16 mouse cellular contexts compared by ENCODE assay signal in genomic region chr8:122080347-122080746, GRCm38 (mm10).
DNase-seq lines count a peak whose midpoint lies in the region; ATAC-seq and TF ChIP-seq lines count a peak whose summit lies in the region.
"Had no signal": no experiment of that assay in that cellular context is flagged by ENCODE, and none has a peak within 500 bp of the region (broad histone marks: within the 10 kb centered on the region; RNA-seq: fewer than 3 reads in every experiment).

No protein-coding gene starts in this region.

- H3K9me3 ChIP-seq in kidney, embryonic 15.5 days (replicated peaks): no peaks in the 10 kb centered on the region
- no peaks in the 10 kb centered on the region for H3K9me3 ChIP-seq in limb, embryonic 14.5 days (ENCODE audit: control insufficient read depth, low read length)
- H3K9me3 ChIP-seq: forebrain, embryonic 13.5 days; G1E; liver, embryonic 15.5 days had no signal

- H3K4me1 ChIP-seq in kidney, embryonic 15.5 days: peaks cover 32% of the 10 kb centered on the region
- peaks cover 16% of the 10 kb centered on the region for H3K4me1 ChIP-seq in limb, embryonic 14.5 days (ENCODE audit: control insufficient read depth, insufficient read depth, low read length)
- H3K4me1 ChIP-seq: forebrain, embryonic 13.5 days; liver, embryonic 15.5 days had no signal

- WGBS in kidney, embryonic 15.5 days: 39% methylated on average over 5 of the region's 5 CpGs
- 6% methylated on average over 5 of the region's 5 CpGs for WGBS in limb, embryonic 14.5 days

- no peak overlapping the region for H3K4me2 ChIP-seq in kidney, embryonic 15.5 days
- H3K4me2 ChIP-seq in limb, embryonic 14.5 days (replicated peaks; ENCODE audit: low read depth, low read length, severe bottlenecking): no peak overlapping the region
- H3K4me2 ChIP-seq: forebrain, embryonic 13.5 days; liver, embryonic 15.5 days had no signal

- H3K27me3 ChIP-seq in kidney, embryonic 15.5 days: peaks cover 15% of the 10 kb centered on the region
- H3K27me3 ChIP-seq in limb, embryonic 14.5 days (ENCODE audit: control insufficient read depth, insufficient read depth, low read length): 0 out of 2 replicates have a peak, but pooled peaks cover 6% of the 10 kb centered on the region

- H3K27ac ChIP-seq in kidney, embryonic 15.5 days: peak overlapping the region; percentile 76
- peak overlapping the region; percentile 44; the same call in 1 of the 2 replicates for H3K27ac ChIP-seq in limb, embryonic 14.5 days (replicated peaks; ENCODE audit: low read depth, low read length)
- H3K27ac ChIP-seq: forebrain, embryonic 13.5 days; liver, embryonic 15.5 days; macrophage had no signal

- no peak overlapping the region for H3K4me3 ChIP-seq in kidney, embryonic 15.5 days (replicated peaks)
- no peak overlapping the region for H3K4me3 ChIP-seq in limb, embryonic 14.5 days (replicated peaks; ENCODE audit: low read length)
- H3K4me3 ChIP-seq: forebrain, embryonic 13.5 days; liver, embryonic 15.5 days had no signal

- no peaks in the 10 kb centered on the region for H3K36me3 ChIP-seq in kidney, embryonic 15.5 days
- no peaks in the 10 kb centered on the region for H3K36me3 ChIP-seq in limb, embryonic 14.5 days (ENCODE audit: control insufficient read depth, insufficient read depth, low read length)
- H3K36me3 ChIP-seq: G1E; liver, embryonic 15.5 days had no signal

- no peak overlapping the region for H3K9ac ChIP-seq in kidney, embryonic 15.5 days
- H3K9ac ChIP-seq in limb, embryonic 14.5 days (ENCODE audit: low read depth, low read length, severe bottlenecking): no peak overlapping the region
- H3K9ac ChIP-seq: forebrain, embryonic 13.5 days; liver, embryonic 15.5 days had no signal

- DNase-seq in kidney, postnatal 14 days: no peak
- DNase-seq in 3134 (ENCODE audit: extremely low read depth, insufficient read length, low spot score) (peak; percentile 41), MN1 (ENCODE audit: low spot score) (peak; percentile 53)
- DNase-seq in limb, embryonic 14.5 days (ENCODE audit: low spot score): peak; percentile 43
- no peak for DNase-seq in gastrocnemius, adult 18-20 months (ENCODE audit: low spot score)
- DNase-seq: adrenal gland, adult 2 months; cerebellum, postnatal 14 days; midbrain, embryonic 14.5 days had no signal

- 0 out of 2 replicates have a peak, but pooled peaks have one; percentile 31 for ATAC-seq in kidney, embryonic 15.5 days (replicated peaks; ENCODE audit: low FRiP score)
- peak; percentile 68 for ATAC-seq in limb, embryonic 14.5 days (ENCODE audit: low FRiP score, low read depth)
- no peak for ATAC-seq in frontal cortex, adult (ENCODE audit: low TSS enrichment)
- ATAC-seq: CD4-positive, CD25-positive, alpha-beta regulatory T cell, adult 4 months; forebrain, embryonic 13.5 days; inflammation-experienced regulatory T-cells, adult 6 months had no signal

- no peak for TF ChIP-seq POLR2A in limb, embryonic 14.5 days (IDR thresholded peaks at IDR 0.05; ENCODE audit: borderline replicate concordance, extremely low read depth, insufficient read depth, insufficient read length)

Comparison
In these comparisons a context has a peak if more than half of its experiments do, and no peak if none do; other contexts are left out.
1. DNase-seq: peak in 3134 (single experiment), MN1 (single experiment) and limb, embryonic 14.5 days (single experiment); none in kidney, postnatal 14 days (single experiment) and gastrocnemius, adult 18-20 months (single experiment).